Mouse (Mus musculus): ENCODE measurements around the gene H2al1m.
"Not testable (repeated sequence)": the region's sequence is repeated elsewhere in the genome, so short reads cannot be mapped to it uniquely, and the experiment has no call there.

The H2al1m gene

GRCm38 (mm10) chrX:9327954-9328353, 44.4 kb downstream of the H2al1m start:
- DNase-seq (ENCODE audit: low spot score in 2 of 2), result not testable (repeated sequence)

- not testable (repeated sequence) for DNase-seq (ENCODE audit: low spot score in 2 of 2)
Observed at GRCm38 (mm10) chrX:9332366-9332962, 48.9 kb downstream of the H2al1m start.

GRCm38 (mm10) chrX:9333035-9333434, 49.5 kb downstream of the H2al1m start:
- peak; percentile 8 to 26 for DNase-seq (ENCODE audit: low spot score in 2 of 2)
